Mouse (Mus musculus): Measurements from ENCODE around the gene Gm49336. TPM values are rescaled to one million over a fixed set of nuclear protein-coding genes. Genes with fewer than 3 reads are reported as not detected.

Gene Gm49336
- polyA plus RNA-seq, 1 experiment from 2014 or later: 42.5 TPM

- H3K4me2 ChIP-seq (ENCODE audit: low read length): peak overlapping the region; percentile 92
- no peaks in the 10 kb centered on the region for H3K9me3 ChIP-seq (ENCODE audit: control insufficient read depth, low read length)
- peak; percentile 82 for ATAC-seq (ENCODE audit: insufficient number of reproducible peaks, insufficient read depth, low FRiP score, low read depth)
- peaks cover 15 to 29% of the 10 kb centered on the region in 2 experiments for H3K4me1 ChIP-seq (ENCODE audit: control insufficient read depth in 2 of 2, insufficient read depth in 2 of 2, low read length in 2 of 2)
- 0 out of 2 replicates have a peak, but pooled peaks cover 5% of the 10 kb centered on the region for H3K27me3 ChIP-seq (ENCODE audit: control insufficient read depth, insufficient read depth, low read length)
- WGBS: under 1% methylated on average over 73 of the region's 84 CpGs
- peak overlapping the region; percentile 47 to 86 for H3K4me3 ChIP-seq (ENCODE audit: control insufficient read depth in 1 of 2, insufficient read depth in 1 of 2, low read depth in 1 of 2, low read length in 2 of 2)
- peaks cover 6% of the 10 kb centered on the region; the same call in 1 of the 2 replicates for H3K36me3 ChIP-seq (ENCODE audit: control insufficient read depth, insufficient read depth, low read length)
- H3K9ac ChIP-seq (ENCODE audit: low read length): peak overlapping the region; percentile 92
- peak overlapping the region; percentile 15 to 84 for H3K27ac ChIP-seq (replicated peaks in 1 of 2; ENCODE audit: control insufficient read depth in 1 of 2, insufficient read depth in 1 of 2, low read depth in 2 of 2, low read length in 2 of 2)
These were observed 74.3 kb downstream of the Gm49336 start for GRCm38 (mm10) chr14:60176891-60177613.

DNA sequence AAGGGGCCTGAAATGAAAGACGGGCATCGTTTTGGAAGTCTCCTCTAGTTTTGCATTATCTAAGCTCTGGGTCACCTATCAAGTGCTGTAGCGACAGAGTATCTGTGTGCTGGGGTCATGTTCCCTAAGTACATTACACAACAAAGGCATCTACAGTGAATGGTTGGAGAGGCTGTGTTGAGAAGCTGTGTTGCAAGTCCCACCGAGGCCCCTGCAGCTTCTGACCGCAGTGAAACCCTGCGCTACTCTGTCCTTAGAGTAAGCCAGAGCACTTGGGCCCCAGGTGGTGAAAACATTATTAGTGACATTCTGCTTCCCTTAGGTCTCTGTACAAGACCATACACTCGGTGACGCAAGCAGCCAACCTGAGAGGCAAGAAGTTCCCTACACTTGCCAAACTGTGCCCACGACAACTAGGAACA lies 74.8 kb downstream of the Gm49336 start:
- ATAC-seq (ENCODE audit: insufficient number of reproducible peaks, insufficient read depth, low FRiP score, low read depth): no peak
- H3K27ac ChIP-seq (replicated peaks in 1 of 2; ENCODE audit: control insufficient read depth in 1 of 2, insufficient read depth in 1 of 2, low read depth in 2 of 2, low read length in 2 of 2): peak overlapping the region; percentile 5 to 84

DNA sequence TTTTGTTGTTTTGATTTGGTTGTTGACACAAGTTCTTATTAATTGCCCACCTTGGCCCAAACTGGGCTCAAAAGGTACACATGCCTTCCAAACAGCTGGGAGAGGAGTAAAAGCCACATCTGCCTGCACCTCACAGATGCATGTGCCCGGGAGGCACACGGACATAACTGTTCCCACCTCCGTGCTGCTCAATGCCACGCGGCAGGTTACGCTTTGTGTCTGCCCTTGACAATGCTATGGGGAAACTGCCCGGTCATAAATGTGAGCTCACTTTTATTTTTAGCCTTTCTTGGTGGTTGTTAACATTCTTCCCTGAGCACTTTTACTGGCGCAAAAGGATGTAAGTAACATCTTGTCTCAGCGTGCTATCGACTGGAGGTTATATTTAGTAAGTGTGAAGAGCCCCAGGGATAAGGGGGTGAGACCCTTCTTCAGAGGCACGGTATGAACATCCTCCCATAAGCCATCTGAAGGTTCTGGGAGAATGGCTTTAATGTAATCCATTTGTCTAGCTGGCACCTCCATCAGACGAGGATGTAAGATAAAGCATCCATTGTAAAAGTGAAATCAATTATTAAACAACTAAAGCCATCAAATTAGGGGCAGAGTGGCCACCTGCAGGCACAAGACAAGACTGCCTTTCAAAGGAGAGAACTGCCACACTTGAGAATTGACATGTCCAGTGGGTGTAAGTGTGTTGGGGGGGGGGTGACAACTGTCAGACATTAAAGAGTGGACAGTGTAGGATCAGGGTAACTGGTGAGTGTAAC lies 78.8 kb downstream of the Gm49336 start:
- H3K4me2 ChIP-seq (ENCODE audit: low read length): peak overlapping the region; percentile 42
- H3K9ac ChIP-seq (ENCODE audit: low read length): peak overlapping the region; percentile 43
- no peaks in the 10 kb centered on the region for H3K9me3 ChIP-seq (ENCODE audit: control insufficient read depth, low read length)
- H3K4me1 ChIP-seq (ENCODE audit: control insufficient read depth in 2 of 2, insufficient read depth in 2 of 2, low read length in 2 of 2): peaks cover 21 to 32% of the 10 kb centered on the region in 2 experiments
- no peak overlapping the region for H3K4me3 ChIP-seq (ENCODE audit: control insufficient read depth in 1 of 2, insufficient read depth in 1 of 2, low read depth in 1 of 2, low read length in 2 of 2)
- no peaks in the 10 kb centered on the region for H3K36me3 ChIP-seq (ENCODE audit: control insufficient read depth, insufficient read depth, low read length)
- peak overlapping the region; percentile 81 to 85 for H3K27ac ChIP-seq (replicated peaks in 1 of 2; ENCODE audit: control insufficient read depth in 1 of 2, insufficient read depth in 1 of 2, low read depth in 2 of 2, low read length in 2 of 2)
- 0 out of 2 replicates have a peak, but pooled peaks cover 5% of the 10 kb centered on the region for H3K27me3 ChIP-seq (ENCODE audit: control insufficient read depth, insufficient read depth, low read length)
- no peak; the same call in 1 of the 2 replicates for ATAC-seq (ENCODE audit: insufficient number of reproducible peaks, insufficient read depth, low FRiP score, low read depth)
- WGBS: 29% methylated on average over 12 of the region's 12 CpGs

More for the DNA sequence above, 74.8 kb downstream of the Gm49336 start:
- peak overlapping the region; percentile 92 for H3K4me2 ChIP-seq (ENCODE audit: low read length)
- no peaks in the 10 kb centered on the region for H3K9me3 ChIP-seq (ENCODE audit: control insufficient read depth, low read length)
- H3K4me3 ChIP-seq (ENCODE audit: control insufficient read depth in 1 of 2, insufficient read depth in 1 of 2, low read depth in 1 of 2, low read length in 2 of 2): peak overlapping the region; percentile 47 to 86
- WGBS: 22% methylated on average over 9 of the region's 9 CpGs
- peaks cover 6% of the 10 kb centered on the region; the same call in 1 of the 2 replicates for H3K36me3 ChIP-seq (ENCODE audit: control insufficient read depth, insufficient read depth, low read length)
- H3K4me1 ChIP-seq (ENCODE audit: control insufficient read depth in 2 of 2, insufficient read depth in 2 of 2, low read length in 2 of 2): peaks cover 21 to 34% of the 10 kb centered on the region in 2 experiments
- H3K27me3 ChIP-seq (ENCODE audit: control insufficient read depth, insufficient read depth, low read length): 0 out of 2 replicates have a peak, but pooled peaks cover 5% of the 10 kb centered on the region
- peak overlapping the region; percentile 92 for H3K9ac ChIP-seq (ENCODE audit: low read length)

GRCm38 (mm10) chr14:60170845-60171610 lies 80.3 kb downstream of the Gm49336 start:
- Histone ChIP-seq H3K9me3 (ENCODE audit: control insufficient read depth, low read length) (no peaks in the 10 kb centered on the region), H3K9ac (ENCODE audit: low read length) (no peak overlapping the region), H3K4me3 (ENCODE audit: control insufficient read depth in 1 of 2, insufficient read depth in 1 of 2, low read depth in 1 of 2, low read length in 2 of 2) (no peak overlapping the region), H3K4me1 (ENCODE audit: control insufficient read depth in 2 of 2, insufficient read depth in 2 of 2, low read length in 2 of 2) (peaks cover 21 to 28% of the 10 kb centered on the region in 2 experiments), H3K27ac (replicated peaks in 1 of 2; ENCODE audit: control insufficient read depth in 1 of 2, insufficient read depth in 1 of 2, low read depth in 2 of 2, low read length in 2 of 2) (no peak overlapping the region), H3K36me3 (ENCODE audit: control insufficient read depth, insufficient read depth, low read length) (no peaks in the 10 kb centered on the region), H3K4me2 (ENCODE audit: low read length) (no peak overlapping the region), H3K27me3 (ENCODE audit: control insufficient read depth, insufficient read depth, low read length) (0 out of 2 replicates have a peak, but pooled peaks cover 5% of the 10 kb centered on the region)
- 80% methylated on average over 16 of the region's 16 CpGs for WGBS
- ATAC-seq (ENCODE audit: insufficient number of reproducible peaks, insufficient read depth, low FRiP score, low read depth): no peak

DNA sequence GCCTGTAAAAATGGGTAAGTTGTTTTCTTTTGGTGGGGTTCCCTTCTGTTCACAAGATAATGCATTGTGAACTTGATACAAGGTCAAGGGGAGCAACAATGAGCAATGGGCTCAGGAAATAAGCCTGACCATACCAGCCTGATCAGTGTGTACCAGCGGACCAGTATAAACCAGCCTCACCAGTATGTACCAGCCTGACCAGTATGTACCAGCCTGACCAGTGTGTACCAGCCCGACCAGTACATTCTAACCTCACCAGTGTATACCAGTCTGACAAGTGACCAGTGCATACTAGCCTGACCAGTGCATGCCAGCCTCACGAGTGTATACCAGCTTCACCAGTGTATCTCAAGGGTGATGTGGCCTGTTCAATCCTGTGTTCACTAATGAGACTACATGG lies 87.9 kb downstream of the Gm49336 start:
- ATAC-seq (ENCODE audit: insufficient number of reproducible peaks, insufficient read depth, low FRiP score, low read depth): no peak
- no peak overlapping the region for H3K27ac ChIP-seq (replicated peaks in 1 of 2; ENCODE audit: control insufficient read depth in 1 of 2, insufficient read depth in 1 of 2, low read depth in 2 of 2, low read length in 2 of 2)
- H3K4me2 ChIP-seq (ENCODE audit: low read length): no peak overlapping the region
- no peak overlapping the region for H3K4me3 ChIP-seq (ENCODE audit: control insufficient read depth in 1 of 2, insufficient read depth in 1 of 2, low read depth in 1 of 2, low read length in 2 of 2)
- no peaks in the 10 kb centered on the region for H3K4me1 ChIP-seq (ENCODE audit: control insufficient read depth in 2 of 2, insufficient read depth in 2 of 2, low read length in 2 of 2)
- H3K9me3 ChIP-seq (ENCODE audit: control insufficient read depth, low read length): no peaks in the 10 kb centered on the region
- no peak overlapping the region for H3K9ac ChIP-seq (ENCODE audit: low read length)
- no peaks in the 10 kb centered on the region for H3K27me3 ChIP-seq (ENCODE audit: control insufficient read depth, insufficient read depth, low read length)
- no peaks in the 10 kb centered on the region for H3K36me3 ChIP-seq (ENCODE audit: control insufficient read depth, insufficient read depth, low read length)
- 79% methylated on average over 3 of the region's 3 CpGs for WGBS

MicroRNAs encoded within 50 kb of the gene (microRNA counts, 519-probe panel; counts per million panel counts)
- microRNA mmu-miR-719: 322 counts per million, percentile 70 among the panel's probes with 10 or more counts

Small RNA genes lying within 50 kb of the gene (microRNA-seq; reads per million reads assigned to microRNA genes)
- not detected for gene Mir719

Other genes with a start within 250 kb of the Gm49336 start
- 9.0 and 10.5 TPM in 2 replicates for gene Atp8a2, start 54.3 kb downstream of the Gm49336 start, polyA plus RNA-seq (2014; fragmentation: Nextera tagmentation; extraction: Ambion mirVana)
- 0.07 TPM in 1 of 2 replicates, not detected in the other for gene Nupl1, start 76 bp downstream of the Gm49336 start, polyA plus RNA-seq (2014; fragmentation: Nextera tagmentation; extraction: Ambion mirVana)
- 28.5 and 31.7 TPM in 2 replicates for gene Mtmr6, start 13.7 kb upstream of the Gm49336 start, polyA plus RNA-seq (2014; fragmentation: Nextera tagmentation; extraction: Ambion mirVana)
- gene Amer2, start 121.8 kb upstream of the Gm49336 start, polyA plus RNA-seq (2014; fragmentation: Nextera tagmentation; extraction: Ambion mirVana): 0.19 and 0.69 TPM in 2 replicates

Measured in heart, embryonic 14.5 days (tissue).